Mouse (Mus musculus): ENCODE results near the gene Wdr6. TPM values are rescaled to one million over a fixed set of nuclear protein-coding genes. Genes with fewer than 3 reads are reported as not detected.

Gene Wdr6
- total and polyA plus RNA-seq, 3 experiments, result 43.5 to 44.9 TPM; not detected in 1

GRCm38 (mm10) chr9:108565881-108566814 is 12.4 kb downstream of the Wdr6 start (continued):
- TF ChIP-seq ZC3H11A (IDR thresholded peaks at IDR 0.05; ENCODE audit: low read depth, low read length) (no peak), TAL1 (IDR thresholded peaks at IDR 0.05; ENCODE audit: low read length) (no peak), TCF12 (IDR thresholded peaks at IDR 0.05; ENCODE audit: low read depth, low read length) (no peak), RCOR1 (IDR thresholded peaks at IDR 0.05; ENCODE audit: low read depth, low read length) (no peak), ZKSCAN1 (IDR thresholded peaks at IDR 0.05; ENCODE audit: low read depth, low read length) (no peak), ZNF384 (IDR thresholded peaks at IDR 0.05; ENCODE audit: low read depth, low read length) (no peak), RAD21 (IDR thresholded peaks at IDR 0.05; ENCODE audit: low read depth, low read length) (no peak), UBTF (IDR thresholded peaks at IDR 0.05; ENCODE audit: borderline replicate concordance, insufficient read depth, low read depth, low read length) (no peak), CTCF (IDR thresholded peaks at IDR 0.05 in 2 of 3, conservative IDR thresholded peaks at IDR 0.05 in 1 of 3; ENCODE audit: control insufficient read depth in 1 of 3, insufficient read depth in 1 of 3, low read depth in 2 of 3, low read length in 3 of 3, poor library complexity in 1 of 3, severe bottlenecking in 1 of 3) (no peak), KAT2A (conservative IDR thresholded peaks at IDR 0.05; ENCODE audit: low read depth, low read length) (no peak), POLR2AphosphoS2 (IDR thresholded peaks at IDR 0.05; ENCODE audit: low read length) (peak; percentile 91), USF1 (IDR thresholded peaks at IDR 0.05; ENCODE audit: low read depth, low read length) (no peak), MYC (IDR thresholded peaks at IDR 0.05; ENCODE audit: low read depth, low read length) (no peak; the same call in 1 of the 2 replicates)

DNA sequence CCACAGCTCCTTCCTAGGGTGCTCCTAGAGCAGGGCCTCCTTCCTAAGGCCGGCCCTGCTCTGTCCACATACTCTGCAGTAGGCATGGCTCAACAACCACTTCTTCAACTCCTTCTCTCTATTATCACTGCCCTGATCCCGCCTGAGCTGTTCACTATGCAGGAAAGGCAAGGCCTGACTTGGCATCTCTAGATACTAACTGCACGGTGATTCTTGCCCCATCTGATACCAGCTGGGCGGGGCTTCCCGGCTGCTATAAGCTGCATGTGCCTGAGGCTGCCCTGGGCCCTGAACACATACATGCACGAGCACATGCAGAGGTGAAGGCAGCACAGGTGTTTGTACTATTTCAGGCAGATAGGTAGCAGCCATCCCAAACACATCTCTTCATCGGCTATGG is 14.4 kb downstream of the Wdr6 start:
- no peaks in the 10 kb centered on the region for H3K27me3 ChIP-seq (ENCODE audit: control insufficient read depth in 1 of 2, insufficient read depth in 2 of 2, low read length in 2 of 2)
- H3K9ac ChIP-seq (ENCODE audit: control insufficient read depth, low read depth, low read length, poor library complexity, severe bottlenecking), result no peak overlapping the region
- H3K4me3 ChIP-seq (ENCODE audit: control insufficient read depth in 1 of 2, insufficient read depth in 1 of 2, low read depth in 2 of 2, low read length in 2 of 2), result no peak overlapping the region
- DNase-seq (ENCODE audit: low read depth, low spot score), result peak; percentile 62
- H3K4me1 ChIP-seq (ENCODE audit: control insufficient read depth in 1 of 2, insufficient read depth in 2 of 2, low read length in 2 of 2), result peaks cover 0 to 42% of the 10 kb centered on the region in 2 experiments; a peak in 3 of 4 replicates
- TF ChIP-seq MEF2A (IDR thresholded peaks at IDR 0.05; ENCODE audit: extremely low read depth, insufficient replicate concordance, low read depth, low read length, poor library complexity, severe bottlenecking) (no peak), SMC3 (IDR thresholded peaks at IDR 0.05; ENCODE audit: low read depth, low read length) (peak; percentile 11; the same call in 1 of the 2 replicates), E2F4 (IDR thresholded peaks at IDR 0.05; ENCODE audit: borderline replicate concordance, low read depth, low read length) (no peak), MAX (IDR thresholded peaks at IDR 0.05; ENCODE audit: low read length) (0 out of 2 replicates have a peak, but pooled peaks have one; percentile 27), RAD21 (IDR thresholded peaks at IDR 0.05; ENCODE audit: low read depth, low read length) (no peak), TCF12 (IDR thresholded peaks at IDR 0.05; ENCODE audit: low read depth, low read length) (no peak), KAT2A (conservative IDR thresholded peaks at IDR 0.05; ENCODE audit: low read depth, low read length) (no peak), CHD1 (IDR thresholded peaks at IDR 0.05; ENCODE audit: low read depth, low read length) (no peak), POLR2AphosphoS2 (IDR thresholded peaks at IDR 0.05; ENCODE audit: low read length) (peak; percentile 82), GATA1 (IDR thresholded peaks at IDR 0.05; ENCODE audit: low read depth, low read length) (peak; percentile 44; the same call in 1 of the 2 replicates), ZKSCAN1 (IDR thresholded peaks at IDR 0.05; ENCODE audit: low read depth, low read length) (no peak), MXI1 (IDR thresholded peaks at IDR 0.05; ENCODE audit: low read depth, low read length) (0 out of 2 replicates have a peak, but pooled peaks have one; percentile 34), ZNF384 (IDR thresholded peaks at IDR 0.05; ENCODE audit: low read depth, low read length) (no peak), SIN3A (IDR thresholded peaks at IDR 0.05; ENCODE audit: low read length) (0 out of 2 replicates have a peak, but pooled peaks have one; percentile 16), NELFE (IDR thresholded peaks at IDR 0.05; ENCODE audit: low read depth, low read length) (no peak)
- H3K9me3 ChIP-seq (replicated peaks; ENCODE audit: insufficient read depth, low read length), result no peaks in the 10 kb centered on the region
- H3K36me3 ChIP-seq (ENCODE audit: control insufficient read depth in 1 of 2, insufficient read depth in 2 of 2, low read length in 2 of 2), result peaks cover 7 to 35% of the 10 kb centered on the region in 2 experiments
- H3K79me2 ChIP-seq (ENCODE audit: control insufficient read depth, insufficient read depth, low read length, poor library complexity), result peaks cover 38% of the 10 kb centered on the region
- no peak overlapping the region for H3K27ac ChIP-seq (ENCODE audit: control insufficient read depth, low read depth, low read length)
